Mouse (Mus musculus) stomach, postnatal 0 days (tissue): ENCODE measurements around the gene Ctnna3. TPM values are rescaled to one million over a fixed set of nuclear protein-coding genes. Genes with fewer than 3 reads are reported as not detected.

Source experiments
- ATAC-seq: fragments of 200-750 bp; cut with Nextera tagmentation; 2 replicates; pipeline ENCODE4 v1.8.0; 2017; ENCODE audit not compliant: low FRiP score, low TSS enrichment
- DNase-seq: peaks from one replicate; pipeline ENCODE4 v3.0.0-alpha.2; 2016; ENCODE audit warnings: low spot score
- H3K27ac ChIP-seq: fragments of 300-500 bp; sonication (generic); replicated peaks from 2 replicates; pipeline ENCODE4 v1.5.1; 2014; ENCODE audit warnings: mild to moderate bottlenecking, control low read depth
- H3K27me3 ChIP-seq: fragments of 300-500 bp; sonication (generic); 2 replicates; pipeline ENCODE4 v1.6.1; 2014; ENCODE audit warnings: low read length; ENCODE audit not compliant: control insufficient read depth, insufficient read depth
- H3K36me3 ChIP-seq: fragments of 300-500 bp; sonication (generic); 2 replicates; pipeline ENCODE4 v1.6.1; 2014; ENCODE audit warnings: low read length, mixed read lengths; ENCODE audit not compliant: control insufficient read depth, insufficient read depth
- H3K4me1 ChIP-seq: fragments of 300-500 bp; sonication (generic); replicated peaks from 2 replicates; pipeline ENCODE4 v1.6.1; 2014; ENCODE audit warnings: antibody characterized with exemption; ENCODE audit not compliant: control insufficient read depth, insufficient read depth
- H3K4me2 ChIP-seq: fragments of 300-500 bp; sonication (generic); replicated peaks from 2 replicates; pipeline ENCODE4 v1.6.1; 2014; ENCODE audit warnings: low read depth, mild to moderate bottlenecking, control low read depth, moderate library complexity
- H3K4me3 ChIP-seq: fragments of 300-500 bp; sonication (generic); 2 replicates; pipeline ENCODE4 v1.5.1; 2014; ENCODE audit warnings: low read depth, low read length, control low read depth
- H3K9ac ChIP-seq: fragments of 300-500 bp; sonication (generic); 2 replicates; pipeline ENCODE4 v1.6.1; 2014; ENCODE audit warnings: mild to moderate bottlenecking, low read length, control low read depth, mixed read lengths
- H3K9me3 ChIP-seq: fragments of 300-500 bp; sonication (generic); 2 replicates; pipeline ENCODE4 v1.6.1; 2016; ENCODE audit warnings: low read length; ENCODE audit not compliant: control insufficient read depth
- CTCF ChIP-seq: IDR thresholded peaks from 2 replicates; pipeline ENCODE4 v1.5.1; 2016; ENCODE audit warnings: antibody characterized with exemption, low read depth, mild to moderate bottlenecking, moderate library complexity
- EP300 ChIP-seq: optimal IDR thresholded peaks from 2 replicates; pipeline ENCODE3; 2016; ENCODE audit warnings: antibody characterized with exemption
- WGBS: fragments of 180-500 bp; shearing (Covaris S2); extraction: QIAGEN DNeasy Blood & Tissue Kit; methylation state at CpG from one replicate; pipeline ENCODE4 v1.1.7; 2014; 5-methylcytosine and 5-hydroxymethylcytosine counted together
- polyA plus RNA-seq: library from polyadenylated mRNA; unstranded; fragments of >200 nt; fragmentation: Nextera tagmentation; extraction: Ambion mirVana; gene quantifications from 2 replicates; pipeline ENCODE4 v1.2.1, GENCODE M21; 2015

Gene Ctnna3
- polyA plus RNA-seq, 1 experiment from 2014 or later, result 0.27 TPM

DNA sequence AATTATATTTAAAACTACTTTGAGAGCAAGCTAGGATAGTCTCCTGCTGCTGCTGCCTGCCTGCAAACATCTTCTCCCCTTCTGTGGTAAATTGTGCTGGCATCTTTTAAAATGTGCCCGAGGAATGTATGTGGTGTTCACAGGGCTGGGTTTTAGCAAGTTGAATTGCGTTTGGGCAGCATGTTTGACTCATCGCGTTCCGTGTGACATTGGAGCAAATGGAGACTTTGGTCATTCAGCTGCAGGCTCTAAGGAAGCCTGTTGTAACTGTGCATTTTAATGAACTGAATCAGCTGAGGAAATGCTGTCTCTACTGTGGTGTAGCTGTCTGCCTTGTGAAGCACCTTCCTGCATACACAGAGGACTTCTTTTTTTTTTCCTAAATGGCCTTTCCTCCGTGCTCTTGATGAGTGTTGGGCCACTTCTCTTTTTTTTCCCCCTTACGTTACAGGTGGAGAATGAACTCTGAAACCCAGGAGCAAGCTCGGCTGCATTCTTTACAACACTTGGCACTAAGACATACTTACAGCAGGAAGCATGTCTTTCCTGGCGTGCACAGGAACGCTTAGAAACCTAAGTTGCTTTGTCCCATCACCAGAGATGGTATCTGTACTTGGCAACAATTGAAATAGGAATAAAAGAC, 646.6 kb downstream of the Ctnna3 start:
- Histone ChIP-seq H3K36me3 (no peaks in the 10 kb centered on the region), H3K9ac (no peak overlapping the region), H3K27ac (no peak overlapping the region), H3K4me3 (no peak overlapping the region), H3K4me2 (no peak overlapping the region), H3K9me3 (no peaks in the 10 kb centered on the region), H3K4me1 (no peaks in the 10 kb centered on the region), H3K27me3 (no peaks in the 10 kb centered on the region)
- DNase-seq (no peak), ATAC-seq (no peak)
- no peak for TF ChIP-seq EP300
- TF ChIP-seq CTCF, result no peak
- WGBS, result 45% methylated on average over 10 of the region's 10 CpGs

DNA sequence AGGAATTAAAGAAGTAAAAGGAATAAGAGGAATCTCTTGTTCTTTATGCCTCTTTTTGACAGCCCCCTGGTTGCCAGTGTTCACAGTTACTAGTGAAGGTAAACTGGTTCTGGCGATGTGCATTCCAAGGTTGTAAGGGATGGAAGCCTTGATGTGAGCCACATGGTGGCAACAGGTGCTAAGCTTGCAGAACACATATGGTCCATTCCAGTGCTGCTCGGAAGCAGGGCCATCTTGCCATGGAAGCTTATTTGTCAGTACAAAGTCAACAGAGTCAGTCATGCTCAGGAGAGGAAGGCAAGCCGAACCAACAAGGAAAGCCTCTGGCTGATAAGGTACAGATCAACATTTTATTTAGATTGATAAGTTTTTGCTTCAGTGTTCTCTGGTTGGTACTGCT, 652.4 kb downstream of the Ctnna3 start:
- Histone ChIP-seq H3K4me2 (no peak overlapping the region), H3K9ac (no peak overlapping the region), H3K9me3 (no peaks in the 10 kb centered on the region), H3K27ac (no peak overlapping the region), H3K36me3 (no peaks in the 10 kb centered on the region), H3K4me3 (no peak overlapping the region), H3K4me1 (no peaks in the 10 kb centered on the region), H3K27me3 (no peaks in the 10 kb centered on the region)
- TF ChIP-seq CTCF (no peak), EP300 (no peak)
- no peak for ATAC-seq
- no peak for DNase-seq
- WGBS, result 55% methylated on average over 3 of the region's 3 CpGs

DNA sequence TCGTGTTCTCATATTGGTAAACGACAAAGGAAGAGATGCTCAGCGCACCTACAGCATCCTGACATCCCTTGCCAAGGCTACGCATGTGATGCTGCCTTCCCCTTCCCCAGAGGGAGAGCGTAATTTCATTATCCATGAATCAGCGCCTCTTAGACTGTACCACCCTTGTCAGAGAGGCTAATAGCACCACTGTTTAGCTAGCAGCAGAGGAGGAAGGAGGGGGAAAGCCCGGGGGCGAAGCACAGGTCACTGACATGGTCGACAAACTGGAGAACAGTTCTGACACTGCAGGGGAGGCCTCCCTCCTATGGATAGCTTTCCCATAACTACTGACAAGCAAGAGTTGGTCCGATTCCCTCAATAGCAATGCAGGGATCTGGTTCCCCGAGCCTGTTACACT, 653.9 kb downstream of the Ctnna3 start:
- ATAC-seq, result no peak
- 54% methylated on average over 11 of the region's 11 CpGs for WGBS
- Histone ChIP-seq H3K36me3 (no peaks in the 10 kb centered on the region), H3K4me2 (no peak overlapping the region), H3K27me3 (0 out of 2 replicates have a peak, but pooled peaks cover 2% of the 10 kb centered on the region), H3K9ac (no peak overlapping the region), H3K4me1 (no peaks in the 10 kb centered on the region), H3K27ac (no peak overlapping the region), H3K4me3 (no peak overlapping the region), H3K9me3 (no peaks in the 10 kb centered on the region)
- TF ChIP-seq CTCF, result no peak
- TF ChIP-seq EP300, result no peak
- DNase-seq, result no peak

DNA sequence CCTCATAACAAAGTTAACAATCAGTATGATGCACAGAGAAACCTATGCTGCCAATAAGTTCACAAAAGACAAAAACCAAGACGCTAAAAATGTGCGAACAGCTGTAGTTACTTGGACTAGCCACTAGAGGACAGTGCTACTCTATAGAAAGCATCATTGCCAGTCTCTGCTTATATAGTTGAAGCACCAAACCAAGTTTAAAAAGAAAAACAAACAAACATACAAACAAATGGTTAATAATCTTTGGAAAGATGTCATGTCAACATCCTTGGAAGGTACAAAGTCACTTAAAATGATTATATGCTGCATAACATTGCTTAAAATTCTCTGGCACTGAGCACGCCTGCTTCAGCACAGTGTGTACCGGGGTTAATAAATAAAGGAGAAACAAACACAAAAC, 654.6 kb downstream of the Ctnna3 start:
- ATAC-seq, result no peak
- Histone ChIP-seq H3K4me3 (no peak overlapping the region), H3K27ac (no peak overlapping the region), H3K9me3 (no peaks in the 10 kb centered on the region), H3K36me3 (no peaks in the 10 kb centered on the region), H3K9ac (no peak overlapping the region), H3K4me1 (no peaks in the 10 kb centered on the region), H3K27me3 (0 out of 2 replicates have a peak, but pooled peaks cover 2% of the 10 kb centered on the region), H3K4me2 (no peak overlapping the region)
- peak; percentile 100 for TF ChIP-seq CTCF
- TF ChIP-seq EP300, result no peak
- no peak for DNase-seq
- 40% methylated on average over 4 of the region's 4 CpGs for WGBS

DNA sequence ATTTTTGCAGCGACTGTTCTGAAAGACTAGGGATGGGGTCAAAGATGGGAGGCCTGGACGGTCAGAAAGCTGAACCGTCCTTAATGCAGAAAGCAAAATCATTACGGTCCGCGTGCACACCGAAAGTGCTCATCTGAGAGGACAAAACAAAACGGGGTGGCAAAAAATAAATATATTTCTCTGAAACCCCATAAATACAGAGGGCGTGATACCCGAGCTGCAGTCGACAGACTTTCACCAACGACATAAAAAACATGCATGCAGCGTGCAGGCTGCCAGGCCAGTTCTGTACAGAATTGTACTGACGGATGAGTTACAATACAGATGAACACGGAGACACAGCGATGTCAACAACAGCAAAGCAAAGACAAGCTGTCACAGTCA, 656.3 kb downstream of the Ctnna3 start:
- H3K4me1 ChIP-seq, result no peaks in the 10 kb centered on the region
- DNase-seq, result no peak
- H3K9me3 ChIP-seq, result no peaks in the 10 kb centered on the region
- WGBS, result 61% methylated on average over 16 of the region's 16 CpGs
- 0 out of 2 replicates have a peak, but pooled peaks cover 2% of the 10 kb centered on the region for H3K27me3 ChIP-seq
- no peak overlapping the region for H3K4me2 ChIP-seq
- no peak overlapping the region for H3K27ac ChIP-seq
- TF ChIP-seq EP300 (no peak), CTCF (no peak)
- no peak for ATAC-seq
- H3K4me3 ChIP-seq, result peak overlapping the region; percentile 15; the same call in 1 of the 2 replicates
- H3K9ac ChIP-seq, result no peak overlapping the region
- no peaks in the 10 kb centered on the region for H3K36me3 ChIP-seq

DNA sequence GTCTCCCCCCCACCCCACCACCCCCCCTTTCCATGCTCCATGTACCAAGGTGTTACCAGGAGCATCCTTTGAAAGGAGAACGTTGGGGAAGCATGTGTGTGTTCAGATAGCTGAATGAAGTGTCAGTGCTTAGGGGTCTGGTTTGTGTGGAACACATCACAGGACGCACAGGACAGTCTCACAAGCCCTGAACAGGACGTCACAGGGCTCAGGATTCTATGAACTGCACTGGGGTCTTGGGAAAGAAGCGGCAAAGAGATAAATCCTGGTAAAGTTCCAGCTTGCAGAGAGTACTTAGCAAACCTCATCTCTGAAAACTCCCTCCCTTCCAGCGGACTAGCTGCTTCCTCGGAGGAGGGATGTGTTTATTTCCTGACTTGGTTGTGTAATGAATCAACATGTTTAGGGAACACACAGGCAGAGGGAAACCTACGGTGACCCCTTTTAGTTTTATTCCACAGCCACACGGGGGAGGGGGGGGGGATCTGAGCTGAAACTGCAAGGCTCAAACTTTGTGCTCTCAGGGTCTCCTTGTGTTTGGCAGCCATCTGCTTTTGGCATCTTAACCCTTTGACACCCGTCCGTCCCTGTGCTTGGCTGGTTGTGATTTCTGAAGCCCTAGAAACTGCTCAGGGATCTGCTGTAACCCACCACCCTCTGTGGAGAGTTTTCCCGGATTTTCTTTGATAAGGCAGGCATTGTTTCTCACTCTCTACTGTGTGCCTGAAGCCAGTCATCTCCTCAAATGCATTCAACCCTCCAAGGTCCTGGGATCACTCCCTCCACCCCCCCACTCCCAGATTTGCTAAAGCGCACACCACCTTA, 656.9 kb downstream of the Ctnna3 start:
- TF ChIP-seq CTCF (no peak), EP300 (no peak)
- Histone ChIP-seq H3K4me1 (no peaks in the 10 kb centered on the region), H3K27ac (no peak overlapping the region), H3K4me2 (peak overlapping the region; percentile 48), H3K4me3 (peak overlapping the region; percentile 15), H3K36me3 (no peaks in the 10 kb centered on the region), H3K9me3 (no peaks in the 10 kb centered on the region), H3K27me3 (0 out of 2 replicates have a peak, but pooled peaks cover 2% of the 10 kb centered on the region), H3K9ac (no peak overlapping the region)
- DNase-seq (no peak), ATAC-seq (peak; percentile 29; the same call in 1 of the 2 replicates)
- 7% methylated on average over 12 of the region's 12 CpGs for WGBS
